Mouse (Mus musculus): ENCODE results near the gene Ppp1r12b. TPM values are rescaled to one million over a fixed set of nuclear protein-coding genes. Genes with fewer than 3 reads are reported as not detected.

Gene Ppp1r12b
- polyA plus RNA-seq, 1 experiment from 2014 or later: 5.4 TPM

GRCm38 (mm10) chr1:134817916-134818595, 137.7 kb downstream of the Ppp1r12b start:
- Histone ChIP-seq H3K27ac (ENCODE audit: low read length) (no peak overlapping the region), H3K9me3 (ENCODE audit: low read length) (no peaks in the 10 kb centered on the region), H3K4me2 (replicated peaks; ENCODE audit: low read depth, low read length) (no peak overlapping the region), H3K9ac (replicated peaks; ENCODE audit: low read length) (no peak overlapping the region), H3K4me3 (ENCODE audit: low read length) (no peak overlapping the region), H3K36me3 (ENCODE audit: insufficient read depth, low read length) (no peaks in the 10 kb centered on the region), H3K27me3 (ENCODE audit: insufficient read depth, low read length) (no peaks in the 10 kb centered on the region), H3K4me1 (ENCODE audit: insufficient read depth, low read length) (peaks cover 13% of the 10 kb centered on the region)
- no peak for ATAC-seq (ENCODE audit: low FRiP score, low TSS enrichment)
- WGBS: 91% methylated on average over 6 of the region's 6 CpGs

- H3K9ac ChIP-seq (replicated peaks; ENCODE audit: low read length): no peak overlapping the region
- H3K4me1 ChIP-seq (ENCODE audit: insufficient read depth, low read length): peaks cover 16% of the 10 kb centered on the region
- no peaks in the 10 kb centered on the region for H3K9me3 ChIP-seq (ENCODE audit: low read length)
- no peak for ATAC-seq (ENCODE audit: low FRiP score, low TSS enrichment)
- H3K4me3 ChIP-seq (ENCODE audit: low read length): no peak overlapping the region
- no peaks in the 10 kb centered on the region for H3K36me3 ChIP-seq (ENCODE audit: insufficient read depth, low read length)
- no peaks in the 10 kb centered on the region for H3K27me3 ChIP-seq (ENCODE audit: insufficient read depth, low read length)
- no peak overlapping the region for H3K4me2 ChIP-seq (replicated peaks; ENCODE audit: low read depth, low read length)
- H3K27ac ChIP-seq (ENCODE audit: low read length): no peak overlapping the region
- 92% methylated on average over 1 of the region's 1 CpGs for WGBS
These were observed 138.6 kb downstream of the Ppp1r12b start for GRCm38 (mm10) chr1:134817120-134817519.

- Histone ChIP-seq H3K27ac (ENCODE audit: low read length) (no peak overlapping the region), H3K36me3 (ENCODE audit: insufficient read depth, low read length) (no peaks in the 10 kb centered on the region), H3K4me3 (ENCODE audit: low read length) (no peak overlapping the region), H3K4me2 (replicated peaks; ENCODE audit: low read depth, low read length) (no peak overlapping the region), H3K4me1 (ENCODE audit: insufficient read depth, low read length) (peaks cover 18% of the 10 kb centered on the region), H3K9ac (replicated peaks; ENCODE audit: low read length) (no peak overlapping the region), H3K27me3 (ENCODE audit: insufficient read depth, low read length) (no peaks in the 10 kb centered on the region), H3K9me3 (ENCODE audit: low read length) (no peaks in the 10 kb centered on the region)
- no peak for ATAC-seq (ENCODE audit: low FRiP score, low TSS enrichment)
- WGBS: 51% methylated on average over 6 of the region's 6 CpGs
These were observed 139.1 kb downstream of the Ppp1r12b start for GRCm38 (mm10) chr1:134816617-134817016.

- Histone ChIP-seq H3K36me3 (ENCODE audit: insufficient read depth, low read length) (no peaks in the 10 kb centered on the region), H3K27ac (ENCODE audit: low read length) (no peak overlapping the region), H3K4me3 (ENCODE audit: low read length) (no peak overlapping the region)
These were observed 140.0 kb downstream of the Ppp1r12b start for GRCm38 (mm10) chr1:134815748-134816147.

GRCm38 (mm10) chr1:134805471-134805870, 150.3 kb downstream of the Ppp1r12b start:
- H3K9me3 ChIP-seq (ENCODE audit: low read length): no peaks in the 10 kb centered on the region
- H3K4me3 ChIP-seq (ENCODE audit: low read length): no peak overlapping the region
- H3K4me1 ChIP-seq (ENCODE audit: insufficient read depth, low read length): peaks cover 38% of the 10 kb centered on the region
- WGBS: 89% methylated on average over 9 of the region's 9 CpGs
- H3K36me3 ChIP-seq (ENCODE audit: insufficient read depth, low read length): no peaks in the 10 kb centered on the region
- no peaks in the 10 kb centered on the region for H3K27me3 ChIP-seq (ENCODE audit: insufficient read depth, low read length)
- no peak overlapping the region for H3K27ac ChIP-seq (ENCODE audit: low read length)
- ATAC-seq (ENCODE audit: low FRiP score, low TSS enrichment): no peak
- H3K4me2 ChIP-seq (replicated peaks; ENCODE audit: low read depth, low read length): no peak overlapping the region
- H3K9ac ChIP-seq (replicated peaks; ENCODE audit: low read length): no peak overlapping the region

More at GRCm38 (mm10) chr1:134815748-134816147, 140.0 kb downstream of the Ppp1r12b start:
- 40% methylated on average over 3 of the region's 3 CpGs for WGBS
- no peak for ATAC-seq (ENCODE audit: low FRiP score, low TSS enrichment)
- H3K4me2 ChIP-seq (replicated peaks; ENCODE audit: low read depth, low read length): no peak overlapping the region
- H3K9ac ChIP-seq (replicated peaks; ENCODE audit: low read length): no peak overlapping the region
- H3K9me3 ChIP-seq (ENCODE audit: low read length): no peaks in the 10 kb centered on the region
- peaks cover 18% of the 10 kb centered on the region for H3K4me1 ChIP-seq (ENCODE audit: insufficient read depth, low read length)
- no peaks in the 10 kb centered on the region for H3K27me3 ChIP-seq (ENCODE audit: insufficient read depth, low read length)

GRCm38 (mm10) chr1:134804373-134804772, 151.4 kb downstream of the Ppp1r12b start:
- no peak for ATAC-seq (ENCODE audit: low FRiP score, low TSS enrichment)
- H3K27me3 ChIP-seq (ENCODE audit: insufficient read depth, low read length): no peaks in the 10 kb centered on the region

GRCm38 (mm10) chr1:134803286-134804117, 152.2 kb downstream of the Ppp1r12b start:
- ATAC-seq (ENCODE audit: low FRiP score, low TSS enrichment): peak; percentile 31; the same call in 1 of the 2 replicates
- Histone ChIP-seq H3K36me3 (ENCODE audit: insufficient read depth, low read length) (no peaks in the 10 kb centered on the region), H3K9ac (replicated peaks; ENCODE audit: low read length) (peak overlapping the region; percentile 18; the same call in 1 of the 2 replicates), H3K27me3 (ENCODE audit: insufficient read depth, low read length) (no peaks in the 10 kb centered on the region), H3K27ac (ENCODE audit: low read length) (peak overlapping the region; percentile 65), H3K4me1 (ENCODE audit: insufficient read depth, low read length) (peaks cover 40% of the 10 kb centered on the region), H3K4me3 (ENCODE audit: low read length) (peak overlapping the region; percentile 3; the same call in 1 of the 2 replicates), H3K9me3 (ENCODE audit: low read length) (no peaks in the 10 kb centered on the region), H3K4me2 (replicated peaks; ENCODE audit: low read depth, low read length) (peak overlapping the region; percentile 11)
- 45% methylated on average over 16 of the region's 16 CpGs for WGBS

More at GRCm38 (mm10) chr1:134804373-134804772, 151.4 kb downstream of the Ppp1r12b start:
- 46% methylated on average over 5 of the region's 5 CpGs for WGBS
- H3K4me2 ChIP-seq (replicated peaks; ENCODE audit: low read depth, low read length): no peak overlapping the region
- H3K9ac ChIP-seq (replicated peaks; ENCODE audit: low read length): no peak overlapping the region
- no peaks in the 10 kb centered on the region for H3K36me3 ChIP-seq (ENCODE audit: insufficient read depth, low read length)
- peak overlapping the region; percentile 65 for H3K27ac ChIP-seq (ENCODE audit: low read length)
- no peak overlapping the region for H3K4me3 ChIP-seq (ENCODE audit: low read length)
- H3K4me1 ChIP-seq (ENCODE audit: insufficient read depth, low read length): peaks cover 40% of the 10 kb centered on the region
- no peaks in the 10 kb centered on the region for H3K9me3 ChIP-seq (ENCODE audit: low read length)

- no peak for ATAC-seq (ENCODE audit: low FRiP score, low TSS enrichment)
- Histone ChIP-seq H3K9ac (replicated peaks; ENCODE audit: low read length) (0 out of 2 replicates have a peak overlapping the region, but pooled peaks have one; percentile 36), H3K27ac (ENCODE audit: low read length) (peak overlapping the region; percentile 36; the same call in 1 of the 2 replicates), H3K4me1 (ENCODE audit: insufficient read depth, low read length) (peaks cover 34% of the 10 kb centered on the region), H3K4me3 (ENCODE audit: low read length) (no peak overlapping the region; the same call in 1 of the 2 replicates), H3K36me3 (ENCODE audit: insufficient read depth, low read length) (no peaks in the 10 kb centered on the region), H3K27me3 (ENCODE audit: insufficient read depth, low read length) (no peaks in the 10 kb centered on the region), H3K4me2 (replicated peaks; ENCODE audit: low read depth, low read length) (peak overlapping the region; percentile 31), H3K9me3 (ENCODE audit: low read length) (no peaks in the 10 kb centered on the region)
- WGBS: 87% methylated on average over 7 of the region's 7 CpGs
These were observed 154.0 kb downstream of the Ppp1r12b start for GRCm38 (mm10) chr1:134801758-134802157.

GRCm38 (mm10) chr1:134796536-134796935, 159.2 kb downstream of the Ppp1r12b start:
- no peak for ATAC-seq (ENCODE audit: low FRiP score, low TSS enrichment)
- Histone ChIP-seq H3K4me1 (ENCODE audit: insufficient read depth, low read length) (peaks cover 17% of the 10 kb centered on the region), H3K27ac (ENCODE audit: low read length) (no peak overlapping the region), H3K4me2 (replicated peaks; ENCODE audit: low read depth, low read length) (no peak overlapping the region), H3K4me3 (ENCODE audit: low read length) (no peak overlapping the region), H3K9ac (replicated peaks; ENCODE audit: low read length) (no peak overlapping the region), H3K36me3 (ENCODE audit: insufficient read depth, low read length) (no peaks in the 10 kb centered on the region), H3K9me3 (ENCODE audit: low read length) (no peaks in the 10 kb centered on the region), H3K27me3 (ENCODE audit: insufficient read depth, low read length) (no peaks in the 10 kb centered on the region)
- 78% methylated on average over 3 of the region's 3 CpGs for WGBS
